Mouse (Mus musculus) midbrain, embryonic 12.5 days (tissue): ENCODE data around the gene Spsb3. TPM values are rescaled to one million over a fixed set of nuclear protein-coding genes. Genes with fewer than 3 reads are reported as not detected.
A peak's percentile ranks its signal among the peaks of the same experiment; 100 is the strongest.

Experiments
- ATAC-seq: fragments of 200-750 bp; cut with Nextera tagmentation; 2 replicates; pipeline ENCODE4 v1.8.0; 2017; ENCODE audit warnings: low read depth, moderate TSS enrichment, moderate library complexity; ENCODE audit not compliant: low FRiP score
- H3K27ac ChIP-seq: fragments of 300-500 bp; sonication (generic); replicated peaks from 2 replicates; pipeline ENCODE4 v1.5.1; 2016; ENCODE audit warnings: mild to moderate bottlenecking
- H3K27me3 ChIP-seq: fragments of 300-500 bp; sonication (generic); 2 replicates; pipeline ENCODE4 v1.6.1; 2016; ENCODE audit warnings: mild to moderate bottlenecking
- H3K36me3 ChIP-seq: fragments of 300-500 bp; sonication (generic); 2 replicates; pipeline ENCODE4 v1.6.1; 2016
- H3K4me1 ChIP-seq: fragments of 300-500 bp; sonication (generic); 2 replicates; pipeline ENCODE4 v1.6.1; 2016
- H3K4me2 ChIP-seq: fragments of 300-500 bp; sonication (generic); replicated peaks from 2 replicates; pipeline ENCODE4 v1.6.1; 2016; ENCODE audit warnings: mild to moderate bottlenecking, moderate library complexity
- H3K4me3 ChIP-seq: fragments of 300-500 bp; sonication (generic); 2 replicates; pipeline ENCODE4 v1.5.1; 2016; ENCODE audit warnings: mild to moderate bottlenecking
- H3K9ac ChIP-seq: fragments of 300-500 bp; sonication (generic); replicated peaks from 2 replicates; pipeline ENCODE4 v1.6.1; 2016; ENCODE audit warnings: mild to moderate bottlenecking, moderate library complexity
- H3K9me3 ChIP-seq: fragments of 300-500 bp; sonication (generic); 2 replicates; pipeline ENCODE4 v1.6.1; 2016; ENCODE audit warnings: mild to moderate bottlenecking
- WGBS: fragments of 180-500 bp; shearing (Covaris S2); methylation state at CpG from one replicate; pipeline ENCODE4 v1.1.7; 2016; 5-methylcytosine and 5-hydroxymethylcytosine counted together
- polyA plus RNA-seq: library from polyadenylated mRNA; unstranded; fragments of >200 nt; fragmentation: Nextera tagmentation; extraction: Ambion mirVana; gene quantifications from 2 replicates; pipeline ENCODE4 v1.2.1, GENCODE M21; 2016

Spsb3 gene
- polyA plus RNA-seq, 1 experiment from 2014 or later = 52.9 TPM

DNA sequence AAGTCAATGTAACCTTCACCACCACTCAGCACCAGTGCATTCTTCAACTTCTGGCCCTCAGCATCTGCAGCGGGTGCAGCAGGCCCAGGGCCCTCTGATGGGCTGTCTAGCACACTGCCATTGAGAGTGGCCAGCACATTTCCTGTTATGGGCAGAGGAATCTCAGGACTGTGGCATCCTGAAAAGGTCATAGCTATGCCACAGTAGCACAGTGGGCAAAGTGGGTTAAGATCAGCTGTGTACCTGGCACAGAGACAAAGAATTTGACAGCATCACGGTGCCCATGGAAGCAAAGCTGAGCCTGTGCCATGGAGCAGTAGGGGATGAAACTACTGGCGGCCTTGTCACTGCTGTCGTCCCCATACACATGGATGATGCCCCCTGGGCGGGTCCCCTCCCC is 12.7 kb downstream of the Spsb3 start:
- Histone ChIP-seq H3K27ac (no peak overlapping the region), H3K9ac (no peak overlapping the region), H3K4me1 (peaks cover 28% of the 10 kb centered on the region), H3K9me3 (no peaks in the 10 kb centered on the region), H3K36me3 (peaks cover 69% of the 10 kb centered on the region), H3K4me3 (no peak overlapping the region), H3K4me2 (no peak overlapping the region), H3K27me3 (no peaks in the 10 kb centered on the region)
- 86% methylated on average over 5 of the region's 5 CpGs for WGBS
- no peak for ATAC-seq

GRCm38 (mm10) chr17:24900014-24900413 is 13.6 kb downstream of the Spsb3 start:
- no peak for ATAC-seq
- no peak overlapping the region for H3K9ac ChIP-seq
- WGBS = 93% methylated on average over 6 of the region's 6 CpGs
- H3K27ac ChIP-seq = no peak overlapping the region
- no peaks in the 10 kb centered on the region for H3K27me3 ChIP-seq
- no peaks in the 10 kb centered on the region for H3K9me3 ChIP-seq
- H3K4me2 ChIP-seq = no peak overlapping the region
- no peak overlapping the region for H3K4me3 ChIP-seq
- peaks cover 78% of the 10 kb centered on the region for H3K36me3 ChIP-seq
- peaks cover 24% of the 10 kb centered on the region for H3K4me1 ChIP-seq

GRCm38 (mm10) chr17:24902124-24902523 is 15.7 kb downstream of the Spsb3 start:
- Histone ChIP-seq H3K9me3 (no peaks in the 10 kb centered on the region), H3K27ac (no peak overlapping the region), H3K4me2 (no peak overlapping the region), H3K36me3 (peaks cover 99% of the 10 kb centered on the region), H3K9ac (no peak overlapping the region), H3K4me1 (peaks cover 9% of the 10 kb centered on the region), H3K4me3 (no peak overlapping the region), H3K27me3 (no peaks in the 10 kb centered on the region)
- 93% methylated on average over 5 of the region's 5 CpGs for WGBS
- no peak for ATAC-seq

GRCm38 (mm10) chr17:24902671-24903474 is 16.4 kb downstream of the Spsb3 start:
- Histone ChIP-seq H3K9ac (no peak overlapping the region), H3K4me2 (no peak overlapping the region), H3K27ac (no peak overlapping the region), H3K4me1 (peaks cover 1% of the 10 kb centered on the region; the same call in 1 of the 2 replicates), H3K27me3 (no peaks in the 10 kb centered on the region), H3K9me3 (no peaks in the 10 kb centered on the region), H3K36me3 (peaks cover 100% of the 10 kb centered on the region), H3K4me3 (no peak overlapping the region)
- WGBS = 69% methylated on average over 9 of the region's 9 CpGs
- ATAC-seq = no peak

DNA sequence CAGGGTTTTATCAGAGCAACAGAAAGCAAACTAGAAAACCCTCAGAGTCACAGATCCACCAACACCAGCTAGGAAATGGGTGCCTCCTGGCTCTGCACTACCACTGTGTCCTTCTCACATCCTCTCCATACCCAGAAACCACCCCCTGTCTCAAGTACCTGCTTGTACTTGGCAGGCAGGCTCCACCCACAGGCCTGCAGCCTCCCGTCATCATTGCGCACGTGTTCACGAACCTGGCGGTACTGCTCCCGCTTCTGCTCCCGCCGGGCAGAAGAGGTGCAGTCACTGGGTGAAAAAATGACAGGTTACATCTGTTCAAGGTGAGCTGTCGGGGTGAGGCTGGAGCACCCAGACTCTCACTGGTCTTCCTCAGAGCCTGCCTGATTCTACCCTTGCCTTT is 17.3 kb downstream of the Spsb3 start:
- Histone ChIP-seq H3K9me3 (no peaks in the 10 kb centered on the region), H3K9ac (no peak overlapping the region), H3K4me2 (no peak overlapping the region), H3K4me1 (no peaks in the 10 kb centered on the region), H3K27me3 (no peaks in the 10 kb centered on the region), H3K4me3 (no peak overlapping the region), H3K36me3 (peaks cover 100% of the 10 kb centered on the region), H3K27ac (no peak overlapping the region)
- 97% methylated on average over 9 of the region's 9 CpGs for WGBS
- ATAC-seq = no peak

DNA sequence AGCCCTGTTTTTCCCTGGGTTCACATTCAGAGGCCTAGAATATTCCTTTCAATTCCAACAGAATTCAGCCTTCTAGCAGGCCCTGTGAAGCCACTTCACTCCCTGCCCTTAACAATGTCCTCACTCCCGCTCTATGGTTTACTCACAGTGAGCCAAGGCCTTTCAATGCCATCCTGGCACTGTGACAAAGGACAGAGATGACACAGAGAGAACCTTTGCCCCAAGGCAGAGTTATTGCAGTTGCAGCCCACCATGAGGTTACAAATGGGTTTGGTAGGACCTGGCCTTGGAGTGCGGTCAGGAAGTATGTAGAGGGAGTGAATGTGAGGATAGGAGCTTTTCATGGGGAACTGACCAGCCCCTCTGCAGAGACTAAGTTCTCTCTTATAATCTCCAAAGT is 21.1 kb downstream of the Spsb3 start:
- H3K27ac ChIP-seq = no peak overlapping the region
- WGBS = 95% methylated on average over 2 of the region's 2 CpGs
- H3K4me3 ChIP-seq = no peak overlapping the region
- no peak for ATAC-seq
- no peaks in the 10 kb centered on the region for H3K27me3 ChIP-seq
- no peak overlapping the region for H3K9ac ChIP-seq
- H3K9me3 ChIP-seq = no peaks in the 10 kb centered on the region
- H3K4me2 ChIP-seq = no peak overlapping the region
- H3K36me3 ChIP-seq = peaks cover 99% of the 10 kb centered on the region
- H3K4me1 ChIP-seq = no peaks in the 10 kb centered on the region

GRCm38 (mm10) chr17:24913984-24914383 is 27.5 kb downstream of the Spsb3 start:
- H3K4me3 ChIP-seq = no peak overlapping the region
- H3K4me1 ChIP-seq = no peaks in the 10 kb centered on the region
- H3K9me3 ChIP-seq = no peaks in the 10 kb centered on the region
- no peak overlapping the region for H3K9ac ChIP-seq
- no peak for ATAC-seq
- no peak overlapping the region for H3K4me2 ChIP-seq
- H3K36me3 ChIP-seq = peaks cover 96% of the 10 kb centered on the region
- no peak overlapping the region for H3K27ac ChIP-seq
- H3K27me3 ChIP-seq = no peaks in the 10 kb centered on the region

GRCm38 (mm10) chr17:24923246-24923645 is 36.8 kb downstream of the Spsb3 start:
- Histone ChIP-seq H3K9ac (no peak overlapping the region), H3K27ac (no peak overlapping the region), H3K4me1 (no peaks in the 10 kb centered on the region), H3K36me3 (peaks cover 94% of the 10 kb centered on the region), H3K4me2 (no peak overlapping the region), H3K27me3 (no peaks in the 10 kb centered on the region), H3K9me3 (no peaks in the 10 kb centered on the region), H3K4me3 (no peak overlapping the region)
- ATAC-seq = no peak
- 100% methylated on average over 1 of the region's 1 CpGs for WGBS

DNA sequence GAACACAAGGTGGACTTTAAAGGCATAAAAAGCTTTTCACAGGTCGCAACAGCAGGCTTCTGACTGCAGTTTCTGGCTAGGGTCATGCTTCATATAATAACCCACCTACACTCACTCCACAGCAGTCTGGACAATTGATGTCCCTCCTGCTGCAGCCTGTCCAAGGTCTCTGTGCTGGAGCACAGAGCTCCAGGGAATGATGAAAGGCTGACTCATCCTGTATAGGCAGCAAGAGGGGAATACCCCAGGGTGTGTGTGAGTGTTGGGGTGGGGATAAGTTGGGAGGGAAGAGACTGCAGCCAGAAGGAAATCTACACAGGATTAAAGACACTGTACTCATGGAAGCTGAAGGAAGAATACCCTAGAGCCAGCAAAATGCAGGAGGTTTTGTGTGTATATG is 43.1 kb downstream of the Spsb3 start:
- Histone ChIP-seq H3K27me3 (no peaks in the 10 kb centered on the region), H3K9ac (no peak overlapping the region), H3K4me1 (peaks cover 8% of the 10 kb centered on the region), H3K4me3 (no peak overlapping the region), H3K36me3 (peaks cover 51% of the 10 kb centered on the region), H3K9me3 (no peaks in the 10 kb centered on the region), H3K4me2 (no peak overlapping the region), H3K27ac (no peak overlapping the region)
- no peak for ATAC-seq
- 83% methylated on average over 1 of the region's 1 CpGs for WGBS

DNA sequence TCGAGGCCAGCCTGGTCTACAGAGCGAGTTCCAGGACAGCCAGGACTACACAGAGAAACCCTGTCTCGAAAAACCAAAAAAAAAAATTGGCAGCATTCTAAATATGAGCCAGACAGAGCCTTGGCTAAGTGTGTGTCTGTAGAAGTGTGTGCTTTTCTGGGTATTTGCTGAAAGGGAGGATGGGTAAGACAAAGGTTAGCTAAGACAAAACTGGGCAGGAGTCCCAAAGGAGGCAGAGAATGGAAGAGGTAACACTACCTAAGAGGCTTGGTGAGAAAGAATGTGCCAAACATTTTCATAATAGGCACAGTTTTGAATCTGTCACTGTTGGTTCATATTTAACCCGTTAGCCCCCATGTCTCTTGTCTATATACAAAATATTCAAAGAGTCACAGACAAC is 46.0 kb downstream of the Spsb3 start:
- Histone ChIP-seq H3K36me3 (peaks cover 24% of the 10 kb centered on the region), H3K4me3 (no peak overlapping the region), H3K9me3 (no peaks in the 10 kb centered on the region), H3K27ac (no peak overlapping the region), H3K4me1 (peaks cover 25% of the 10 kb centered on the region), H3K4me2 (no peak overlapping the region), H3K9ac (no peak overlapping the region), H3K27me3 (no peaks in the 10 kb centered on the region)
- ATAC-seq = no peak
- WGBS = 96% methylated on average over 4 of the region's 4 CpGs

DNA sequence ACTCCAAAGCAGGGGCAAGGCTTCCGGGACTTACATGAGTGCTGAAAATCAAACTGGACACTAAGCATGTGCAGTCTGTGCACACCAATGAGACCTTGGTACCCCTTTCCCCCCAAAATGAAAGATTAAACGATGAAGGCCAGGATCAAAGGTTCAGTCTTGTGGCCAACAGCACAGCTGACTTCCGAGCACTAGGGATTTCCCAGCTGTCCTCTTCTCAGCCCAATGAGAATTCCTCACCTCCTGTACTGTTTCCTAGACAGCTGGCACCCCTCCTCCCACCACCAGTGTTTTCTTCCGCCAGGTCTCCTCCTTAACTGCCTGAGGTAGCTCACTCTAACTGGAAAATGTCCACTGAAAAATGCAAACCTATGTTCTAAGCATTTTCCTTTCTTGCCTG is 46.7 kb downstream of the Spsb3 start:
- Histone ChIP-seq H3K9me3 (no peaks in the 10 kb centered on the region), H3K9ac (0 out of 2 replicates have a peak overlapping the region, but pooled peaks have one; percentile 6), H3K4me2 (no peak overlapping the region), H3K27me3 (no peaks in the 10 kb centered on the region), H3K4me3 (no peak overlapping the region), H3K4me1 (peaks cover 25% of the 10 kb centered on the region), H3K36me3 (peaks cover 18% of the 10 kb centered on the region), H3K27ac (no peak overlapping the region)
- no peak for ATAC-seq
- WGBS = 81% methylated on average over 4 of the region's 4 CpGs

DNA sequence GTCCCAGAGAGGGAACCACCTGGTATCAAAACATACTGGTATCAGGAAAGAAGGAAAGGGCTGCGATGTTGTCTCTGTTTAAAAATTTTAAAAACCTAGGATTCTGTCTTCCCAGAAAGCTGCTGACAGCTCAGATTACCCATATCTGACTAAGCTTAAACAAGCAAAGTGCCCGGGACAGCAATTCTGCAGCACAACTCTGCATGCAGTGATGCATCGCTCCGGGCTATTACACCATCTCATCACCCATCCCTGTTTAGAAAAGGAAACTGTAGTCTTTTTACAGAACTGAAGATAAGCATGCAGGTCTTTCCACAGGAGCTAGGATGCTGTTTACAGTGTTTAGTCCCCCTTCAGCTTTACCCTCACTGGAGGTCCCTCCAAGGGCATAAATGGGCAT is 48.5 kb downstream of the Spsb3 start:
- no peaks in the 10 kb centered on the region for H3K9me3 ChIP-seq
- H3K27ac ChIP-seq = no peak overlapping the region
- peaks cover 14% of the 10 kb centered on the region for H3K36me3 ChIP-seq
- H3K27me3 ChIP-seq = no peaks in the 10 kb centered on the region
- H3K4me2 ChIP-seq = peak overlapping the region; percentile 74
- peak overlapping the region; percentile 90 for H3K9ac ChIP-seq
- 91% methylated on average over 4 of the region's 4 CpGs for WGBS
- ATAC-seq = no peak
- peak overlapping the region; percentile 83 for H3K4me3 ChIP-seq
- peaks cover 25% of the 10 kb centered on the region for H3K4me1 ChIP-seq

- Histone ChIP-seq H3K4me2 (peak overlapping the region; percentile 74), H3K9me3 (no peaks in the 10 kb centered on the region), H3K9ac (peak overlapping the region; percentile 90), H3K27ac (no peak overlapping the region), H3K4me1 (peaks cover 25% of the 10 kb centered on the region), H3K4me3 (peak overlapping the region; percentile 83), H3K27me3 (no peaks in the 10 kb centered on the region), H3K36me3 (peaks cover 14% of the 10 kb centered on the region)
- ATAC-seq = no peak
Observed at GRCm38 (mm10) chr17:24935666-24936065, 49.2 kb downstream of the Spsb3 start.
